Mouse (Mus musculus): ENCODE measurements around the gene Gm49711.
"Not testable (repeated sequence)": the region's sequence is repeated elsewhere in the genome, so short reads cannot be mapped to it uniquely, and the experiment has no call there.

The Gm49711 gene

GRCm38 (mm10) chr16:92062832-92063231, 4.7 kb downstream of the Gm49711 start:
- DNase-seq (ENCODE audit: extremely low spot score, low spot score): no peak

DNA sequence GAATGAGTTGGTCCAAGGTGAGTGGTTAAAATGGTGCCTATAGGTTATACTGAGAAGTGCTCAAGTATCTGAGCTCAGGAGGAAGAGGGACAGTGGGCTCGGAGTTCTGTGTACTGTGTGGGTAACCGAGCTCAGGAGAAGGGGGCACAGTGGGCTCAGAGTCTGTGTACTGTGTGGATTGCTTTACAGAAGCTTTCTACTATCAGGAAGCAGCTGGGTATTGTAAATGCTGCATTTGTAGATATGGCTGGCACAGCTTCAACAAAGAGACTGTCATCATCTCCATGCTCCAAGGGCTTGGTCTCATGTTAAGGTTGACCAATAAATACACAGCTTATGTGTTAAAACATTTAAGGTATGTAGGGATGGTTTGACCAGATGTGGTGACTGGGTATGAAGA, 6.7 kb downstream of the Gm49711 start:
- no peak for DNase-seq (ENCODE audit: extremely low spot score, low spot score)

DNA sequence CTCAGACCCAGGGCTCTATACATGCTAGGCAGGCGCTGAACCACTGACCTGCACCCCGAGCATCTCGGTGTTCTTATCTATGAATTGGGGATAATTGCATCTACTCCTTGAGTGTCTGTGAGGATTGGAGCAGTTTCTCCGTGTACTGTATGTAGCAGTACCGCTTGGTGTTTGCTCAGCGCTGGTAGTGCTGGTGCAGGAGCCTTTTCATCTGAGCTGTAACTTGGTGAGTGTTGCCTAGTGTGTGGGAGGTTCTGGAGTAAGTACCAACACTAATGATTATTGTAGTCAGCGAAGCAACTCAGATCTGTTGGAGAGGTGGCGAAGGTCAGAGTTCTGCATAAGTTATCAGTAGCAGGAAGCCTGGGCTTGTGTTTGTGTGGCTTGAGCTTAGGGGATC, 12.2 kb downstream of the Gm49711 start:
- DNase-seq (ENCODE audit: extremely low spot score, low spot score): no peak

GRCm38 (mm10) chr16:92076797-92077196, 18.7 kb downstream of the Gm49711 start:
- DNase-seq (ENCODE audit: extremely low spot score, low spot score): no peak

- no peak for DNase-seq (ENCODE audit: extremely low spot score, low spot score)
These were observed 25.8 kb downstream of the Gm49711 start for GRCm38 (mm10) chr16:92083771-92084453.

DNA sequence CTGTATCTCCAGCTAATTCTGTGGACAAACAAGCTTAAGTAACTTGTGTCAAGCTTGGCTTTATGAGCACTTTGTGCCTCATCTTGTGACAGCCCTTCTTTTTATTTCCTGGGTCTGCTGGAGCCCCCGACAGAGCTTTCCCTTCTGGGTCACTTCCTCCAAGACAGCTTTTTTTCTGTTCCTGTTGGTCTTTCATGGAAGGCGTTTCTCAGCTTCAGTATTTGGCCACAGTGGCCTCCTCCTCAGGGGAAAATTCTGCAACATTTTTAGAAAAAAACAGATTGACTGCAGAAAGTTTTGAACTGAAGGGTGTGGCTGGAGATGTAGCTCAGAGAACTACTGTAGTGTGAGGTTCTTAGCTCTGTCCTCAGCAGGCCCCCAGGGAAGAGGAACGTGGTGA, 31.1 kb downstream of the Gm49711 start:
- no peak for DNase-seq (ENCODE audit: extremely low spot score, low spot score)

DNA sequence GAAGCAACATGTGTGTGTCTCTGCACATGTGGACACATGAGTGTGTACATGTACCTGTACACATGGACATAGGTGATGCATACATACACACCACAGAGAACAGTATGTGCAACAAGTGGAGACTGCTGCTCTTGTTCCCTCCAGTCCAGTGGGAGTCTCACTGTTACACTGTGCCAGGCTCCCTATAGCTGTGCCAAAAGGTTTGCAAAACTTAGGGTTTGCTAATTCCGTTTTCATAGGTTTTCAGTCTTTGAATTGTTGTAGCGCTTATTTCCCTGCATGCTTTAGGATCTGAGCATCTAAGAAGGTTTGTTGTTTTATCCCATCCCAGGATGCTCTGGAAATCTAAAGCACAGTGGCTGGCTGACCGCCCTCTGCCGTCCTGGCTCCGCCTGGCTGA, 33.8 kb downstream of the Gm49711 start:
- no peak for DNase-seq (ENCODE audit: extremely low spot score, low spot score)

DNA sequence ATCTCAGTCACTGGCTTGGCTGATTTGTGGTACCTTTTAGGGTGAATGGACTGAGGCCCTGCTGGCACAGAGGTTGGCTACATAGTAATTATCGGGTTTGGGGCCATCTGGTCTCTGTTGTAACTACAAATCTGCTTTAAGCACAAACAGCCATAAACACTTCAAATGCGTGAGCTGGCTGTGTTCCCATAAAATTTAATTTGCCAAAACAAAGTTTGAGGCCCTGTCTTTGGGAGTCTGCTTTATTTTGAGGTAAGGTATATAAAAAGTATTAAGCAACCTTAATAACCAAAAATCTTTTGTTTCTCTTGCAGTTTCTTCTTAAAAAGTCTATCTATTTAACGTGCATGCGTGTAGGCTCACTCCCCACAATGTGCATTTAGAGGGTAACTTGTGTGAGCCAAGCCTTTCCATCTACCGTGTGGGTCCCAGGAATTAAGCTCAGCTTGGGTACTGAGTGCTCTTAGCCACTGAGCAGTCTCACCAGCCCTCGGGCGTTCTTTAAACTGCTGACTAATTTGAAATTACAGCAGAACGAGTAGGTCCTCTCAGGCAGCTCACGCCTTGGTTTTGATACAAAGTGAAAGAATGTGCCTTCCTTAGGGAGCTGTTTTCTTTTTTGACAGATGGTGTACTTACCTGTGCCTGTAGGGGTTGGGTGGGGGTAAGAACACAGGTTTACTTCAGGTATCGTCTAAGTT, 40.4 kb downstream of the Gm49711 start:
- no peak for DNase-seq (ENCODE audit: extremely low spot score, low spot score)

GRCm38 (mm10) chr16:92099598-92099997, 41.5 kb downstream of the Gm49711 start:
- DNase-seq (ENCODE audit: extremely low spot score, low spot score): no peak

DNA sequence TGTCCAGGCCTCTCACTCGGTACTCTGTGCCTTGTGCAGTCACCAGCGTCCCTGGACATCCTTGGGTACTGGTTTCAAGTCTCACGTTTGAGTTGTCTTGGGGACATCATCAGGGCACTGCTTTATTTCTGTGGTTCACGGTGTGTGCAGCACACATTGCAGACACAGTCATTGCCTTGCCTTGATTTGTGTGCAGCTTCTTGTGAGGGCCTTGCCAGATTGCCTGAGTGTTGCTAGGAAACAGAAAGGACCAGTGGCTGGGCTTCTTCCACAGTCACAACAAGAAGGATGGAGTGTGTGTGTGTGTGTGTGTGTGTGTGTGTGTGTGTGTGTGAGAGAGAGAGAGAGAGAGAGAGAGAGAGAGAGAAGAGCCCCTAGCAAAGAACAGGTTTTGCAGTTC, 42.0 kb downstream of the Gm49711 start:
- no peak for DNase-seq (ENCODE audit: extremely low spot score, low spot score)

- no peak for DNase-seq (ENCODE audit: extremely low spot score, low spot score)
These were observed 44.0 kb downstream of the Gm49711 start for GRCm38 (mm10) chr16:92102115-92102514.

- not testable (repeated sequence) for DNase-seq (ENCODE audit: extremely low spot score, low spot score)
These were observed 44.8 kb downstream of the Gm49711 start for GRCm38 (mm10) chr16:92102931-92103330.

DNA sequence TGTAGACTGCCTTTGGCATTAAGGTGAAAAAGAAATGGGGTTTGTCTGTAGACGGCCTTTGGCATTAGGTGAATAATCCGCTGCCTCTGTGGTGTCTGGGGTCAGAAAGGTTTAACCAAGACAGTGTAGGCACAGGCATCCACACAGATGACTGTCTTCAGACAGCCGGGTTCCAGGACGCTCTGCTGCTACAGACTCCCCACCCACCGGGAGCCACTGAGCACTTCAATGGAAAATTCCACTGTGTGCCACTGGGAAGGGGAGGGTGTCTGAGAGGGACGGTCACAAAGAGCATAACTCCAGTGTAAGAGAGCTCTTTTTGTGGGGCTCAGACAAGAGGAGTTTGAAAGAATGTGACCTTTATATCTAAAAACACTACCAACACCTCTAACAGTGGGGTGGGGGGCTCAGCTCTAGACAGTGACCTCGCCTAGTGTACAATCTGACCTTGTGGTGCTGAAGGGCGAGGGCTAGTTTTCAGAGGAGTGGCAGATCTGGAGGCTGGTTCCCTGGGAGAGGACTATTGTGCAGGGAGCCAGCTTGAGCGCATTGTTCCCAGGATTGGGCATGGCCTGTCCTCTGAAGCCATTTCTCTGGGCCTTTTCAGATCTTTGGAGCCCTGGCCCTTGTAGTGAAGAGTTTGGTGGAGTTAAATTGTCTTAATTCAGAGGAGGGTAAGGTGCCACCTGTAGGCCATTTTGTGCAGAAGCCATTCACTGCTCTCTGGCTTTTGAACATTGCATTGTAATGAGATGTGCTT, 45.6 kb downstream of the Gm49711 start:
- DNase-seq (ENCODE audit: extremely low spot score, low spot score): peak; percentile 32

GRCm38 (mm10) chr16:92104332-92104590, 46.1 kb downstream of the Gm49711 start:
- DNase-seq (ENCODE audit: extremely low spot score, low spot score): no peak

DNA sequence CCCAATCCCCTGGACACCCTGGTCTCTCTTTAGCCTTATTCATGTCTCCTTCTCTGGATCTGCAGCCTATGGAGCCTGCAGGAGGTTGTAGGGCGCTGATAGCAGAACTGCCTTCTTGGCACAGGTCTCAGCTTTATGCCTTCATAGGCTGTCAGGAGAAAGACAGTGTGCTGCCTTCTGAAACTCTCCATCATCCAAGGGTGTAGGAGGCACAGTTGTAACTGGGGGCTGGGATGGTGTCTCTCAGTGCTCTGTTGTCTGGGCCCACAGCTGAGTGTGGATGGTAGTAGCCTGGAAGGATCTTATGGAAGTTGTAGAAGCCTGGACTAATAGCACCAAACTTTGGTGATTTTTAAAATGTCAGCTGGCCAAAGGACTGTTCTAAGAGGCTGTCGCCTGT, 46.8 kb downstream of the Gm49711 start:
- DNase-seq (ENCODE audit: extremely low spot score, low spot score): no peak

DNA sequence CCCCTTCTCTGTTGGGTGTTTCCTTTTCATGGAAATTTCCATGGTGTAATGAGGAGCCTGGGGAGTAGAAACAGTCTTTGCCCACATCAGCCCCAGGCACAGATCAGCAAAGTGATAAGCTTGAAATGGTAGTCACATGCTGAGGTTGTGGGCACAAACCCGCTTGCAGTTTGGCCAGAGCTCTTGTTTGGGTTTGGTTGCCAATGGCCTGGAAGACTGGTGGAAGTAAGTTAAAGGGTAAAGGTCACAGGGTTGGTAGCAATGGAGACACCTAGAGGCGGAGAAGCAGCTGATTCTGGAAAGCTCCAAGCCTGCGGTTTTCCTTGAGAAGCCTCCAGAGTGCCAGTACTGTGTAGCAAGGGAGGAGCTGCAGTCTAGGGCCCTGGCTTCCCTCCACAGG, 47.5 kb downstream of the Gm49711 start:
- no peak for DNase-seq (ENCODE audit: extremely low spot score, low spot score)

- no peak for DNase-seq (ENCODE audit: extremely low spot score, low spot score)
These were observed 49.2 kb downstream of the Gm49711 start for GRCm38 (mm10) chr16:92107346-92107745.

GRCm38 (mm10) chr16:92114706-92115241, 56.7 kb downstream of the Gm49711 start:
- DNase-seq (ENCODE audit: extremely low spot score, low spot score): no peak

DNA sequence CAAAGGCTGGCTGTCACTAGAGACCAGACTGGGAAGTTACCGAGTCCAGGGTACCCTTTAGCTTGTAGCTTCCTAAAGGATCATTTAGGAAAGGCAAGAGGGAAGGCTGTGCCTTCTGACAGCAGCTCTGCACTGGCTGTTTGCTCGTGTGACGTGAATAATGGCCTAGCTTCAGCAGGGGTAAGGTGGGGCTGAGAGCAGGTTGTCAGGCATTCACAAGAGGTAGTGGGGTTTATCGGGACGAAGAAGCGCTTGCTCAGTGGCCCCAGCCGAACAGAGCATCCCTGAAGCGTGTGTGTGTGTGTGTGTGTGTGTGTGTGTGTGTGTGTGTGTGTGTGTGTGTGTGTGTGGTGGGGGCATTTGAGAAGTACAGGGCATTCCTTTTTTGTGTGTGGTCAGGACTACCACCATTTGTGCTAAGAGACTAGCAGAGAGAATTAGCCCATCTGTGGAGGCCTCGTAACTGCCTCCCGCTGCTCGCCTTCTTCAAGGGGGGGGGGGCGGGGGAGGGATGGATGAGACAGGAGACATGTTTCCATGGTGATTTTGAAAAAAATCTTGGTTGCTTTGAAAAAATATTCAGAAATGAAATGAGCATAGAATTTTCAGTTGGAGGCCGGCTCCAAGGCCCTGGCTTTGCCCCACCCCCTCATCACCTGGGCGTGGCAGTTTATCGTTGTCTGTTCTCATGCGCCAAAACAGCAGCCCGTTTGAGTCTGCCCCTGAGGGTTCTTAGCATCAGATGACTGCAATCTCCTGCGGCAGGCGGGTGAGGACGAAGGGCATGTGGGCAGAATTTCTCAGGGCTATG, 57.7 kb downstream of the Gm49711 start:
- no peak for DNase-seq (ENCODE audit: extremely low spot score, low spot score)

DNA sequence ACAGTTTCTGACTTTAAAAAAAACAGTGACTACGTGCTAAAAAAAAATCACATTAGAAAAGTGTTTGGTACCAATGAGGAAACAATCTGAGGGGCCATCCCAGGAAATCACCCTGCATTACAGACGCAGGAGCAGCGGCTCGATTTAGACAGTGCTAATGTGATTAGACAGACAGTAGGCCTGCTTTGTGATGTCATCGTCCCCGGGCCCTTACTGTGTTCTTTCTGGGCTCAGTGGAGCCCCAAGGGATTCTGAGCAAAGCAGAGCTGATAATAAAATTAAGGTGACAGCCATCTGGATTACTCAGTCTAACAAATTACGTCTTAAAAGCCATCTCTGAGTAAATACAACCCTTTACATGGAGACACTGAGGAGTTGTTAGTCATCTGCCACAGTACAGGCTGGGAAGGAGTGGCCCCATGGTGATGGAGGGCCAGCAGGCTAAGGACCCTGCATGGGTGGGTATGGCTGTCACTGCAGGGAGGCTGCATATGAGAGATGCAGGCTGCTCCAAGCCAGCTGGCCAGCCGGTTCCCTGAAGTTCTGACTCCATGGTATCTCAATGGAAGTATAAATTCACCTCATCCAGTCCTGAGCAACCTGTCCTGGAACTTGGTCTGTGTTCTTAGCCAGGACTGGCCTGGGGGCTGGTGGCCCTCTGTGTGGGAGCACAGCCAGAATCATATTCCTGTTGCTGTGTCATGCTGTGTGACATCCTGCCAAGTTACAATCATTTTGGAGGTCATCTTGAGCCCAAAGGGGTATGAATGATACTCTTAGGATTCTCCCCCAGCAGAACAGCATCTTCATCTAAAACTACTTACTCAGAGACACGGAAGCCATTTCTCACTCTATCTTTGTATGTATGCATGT, 59.5 kb downstream of the Gm49711 start:
- DNase-seq (ENCODE audit: extremely low spot score, low spot score): no peak

All from neural tube, embryonic 10.5 days (tissue).